Mouse (Mus musculus): ENCODE data around the gene Ncf1. TPM values are rescaled to one million over a fixed set of nuclear protein-coding genes. Genes with fewer than 3 reads are reported as not detected.

Gene Ncf1
- total and polyA plus RNA-seq, 3 experiments, result 287 to 342 (median 302) TPM

DNA sequence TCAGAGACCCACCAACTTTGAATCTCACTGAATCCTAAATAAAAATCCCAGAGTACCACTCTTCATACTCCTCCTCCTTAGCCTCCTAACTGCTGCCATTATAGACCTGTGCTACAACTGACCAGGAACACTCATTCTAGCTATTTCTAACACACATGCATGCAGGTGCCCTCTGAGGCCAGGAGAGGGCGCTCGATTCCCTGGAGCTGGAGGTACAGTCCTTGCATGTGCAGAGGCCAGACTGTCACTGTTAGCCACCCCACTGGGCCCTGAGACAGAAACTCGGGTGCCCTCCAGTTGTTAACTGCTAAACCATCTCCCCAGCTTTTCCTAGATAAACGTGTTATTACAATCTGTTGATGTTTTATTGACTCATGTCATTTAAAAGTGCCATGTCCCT is 56.2 kb downstream of the Ncf1 start:
- Histone ChIP-seq H3K36me3 (replicated peaks in 1 of 2; ENCODE audit: control insufficient read depth in 1 of 2, insufficient read depth in 1 of 2, low read length in 1 of 2) (peaks cover 28 to 57% of the 10 kb centered on the region in 2 experiments), H3K4me2 (ENCODE audit: insufficient read depth, low read depth, poor library complexity, severe bottlenecking) (no peak overlapping the region), H3K9me3 (replicated peaks; ENCODE audit: low read length) (no peaks in the 10 kb centered on the region), H3K79me2 (replicated peaks; ENCODE audit: control insufficient read depth, extremely low read depth, insufficient read depth, poor library complexity, severe bottlenecking) (peaks cover 18% of the 10 kb centered on the region), H3K27ac (ENCODE audit: insufficient read depth, low read depth) (no peak overlapping the region), H3K4me3 (replicated peaks in 1 of 3; ENCODE audit: low read depth in 2 of 3, low read length in 2 of 3, poor library complexity in 1 of 3) (no peak overlapping the region), H3K4me1 (ENCODE audit: control insufficient read depth in 1 of 2, insufficient read depth in 2 of 2) (peaks cover 4 to 41% of the 10 kb centered on the region in 2 experiments; a peak in 3 of 4 replicates), H3K9ac (ENCODE audit: insufficient read depth, low read depth) (no peak overlapping the region), H3K27me3 (replicated peaks) (no peaks in the 10 kb centered on the region)
- dilution Hi-C loops (cut with MboI; ENCODE audit: extremely low pct_ligation_motif_present, extremely low pct_unique_long_range_greater_than_20kb, low sequenced_read_pairs), result no loop called here
- DNase-seq (ENCODE audit: extremely low read depth), result peak; percentile 70
- in situ Hi-C loops (cut with MboI; ENCODE audit: low pct_ligation_motif_present, low pct_unique_long_range_greater_than_20kb, low sequenced_read_pairs), result no loop called here
- TF ChIP-seq CTCF (conservative IDR thresholded peaks at IDR 0.05 in 1 of 2, IDR thresholded peaks at IDR 0.05 in 1 of 2; ENCODE audit: low read depth in 2 of 2, low read length in 2 of 2), result peak; percentile 72 to 78
- peak; percentile 51 for TF ChIP-seq RAD21 (IDR thresholded peaks at IDR 0.05; ENCODE audit: low read depth, low read length)
- TF ChIP-seq MAX (IDR thresholded peaks at IDR 0.05; ENCODE audit: low read length), result no peak
- TF ChIP-seq POLR2A (IDR thresholded peaks at IDR 0.05; ENCODE audit: low read depth, low read length), result no peak
- no peak for TF ChIP-seq CHD2 (IDR thresholded peaks at IDR 0.05; ENCODE audit: low read length)
- TF ChIP-seq MEF2A (IDR thresholded peaks at IDR 0.05; ENCODE audit: borderline replicate concordance, low read depth, low read length), result no peak
- TF ChIP-seq SMC3 (IDR thresholded peaks at IDR 0.05; ENCODE audit: low read depth, low read length), result peak; percentile 51
- no peak for TF ChIP-seq KAT2A (IDR thresholded peaks at IDR 0.05; ENCODE audit: insufficient replicate concordance, low read length)

GRCm38 (mm10) chr5:134170167-134170566 is 59.3 kb downstream of the Ncf1 start:
- H3K9me3 ChIP-seq (replicated peaks; ENCODE audit: low read length), result no peaks in the 10 kb centered on the region
- no peak overlapping the region for H3K9ac ChIP-seq (ENCODE audit: insufficient read depth, low read depth)
- TF ChIP-seq JUND (conservative IDR thresholded peaks at IDR 0.05; ENCODE audit: low read depth, low read length) (no peak), ZC3H11A (IDR thresholded peaks at IDR 0.05; ENCODE audit: low read depth, low read length) (no peak), IRF4 (IDR thresholded peaks at IDR 0.05; ENCODE audit: low read depth, low read length) (no peak), KAT2A (IDR thresholded peaks at IDR 0.05; ENCODE audit: insufficient replicate concordance, low read length) (no peak), UBTF (IDR thresholded peaks at IDR 0.05; ENCODE audit: low read depth, low read length) (no peak), ZMIZ1 (IDR thresholded peaks at IDR 0.05; ENCODE audit: low read depth, low read length) (no peak), MEF2A (IDR thresholded peaks at IDR 0.05; ENCODE audit: borderline replicate concordance, low read depth, low read length) (no peak), ELF1 (IDR thresholded peaks at IDR 0.05; ENCODE audit: low read depth, low read length) (no peak), CHD2 (IDR thresholded peaks at IDR 0.05; ENCODE audit: low read length) (no peak), RCOR1 (conservative IDR thresholded peaks at IDR 0.05; ENCODE audit: low read depth, low read length) (no peak), E2F4 (IDR thresholded peaks at IDR 0.05; ENCODE audit: insufficient replicate concordance, low read depth, low read length) (no peak), MAX (IDR thresholded peaks at IDR 0.05; ENCODE audit: low read length) (no peak)
- dilution Hi-C loops (cut with MboI; ENCODE audit: extremely low pct_ligation_motif_present, extremely low pct_unique_long_range_greater_than_20kb, low sequenced_read_pairs), result no loop called here
- peaks cover 11% of the 10 kb centered on the region for H3K79me2 ChIP-seq (replicated peaks; ENCODE audit: control insufficient read depth, extremely low read depth, insufficient read depth, poor library complexity, severe bottlenecking)
- peaks cover 8 to 44% of the 10 kb centered on the region in 2 experiments; a peak in 3 of 4 replicates for H3K4me1 ChIP-seq (ENCODE audit: control insufficient read depth in 1 of 2, insufficient read depth in 2 of 2)
- no peak overlapping the region for H3K27ac ChIP-seq (ENCODE audit: insufficient read depth, low read depth)
- in situ Hi-C loops (cut with MboI; ENCODE audit: low pct_ligation_motif_present, low pct_unique_long_range_greater_than_20kb, low sequenced_read_pairs), result no loop called here
- no peak for DNase-seq (ENCODE audit: extremely low read depth)
- H3K4me3 ChIP-seq (replicated peaks in 1 of 3; ENCODE audit: low read depth in 2 of 3, low read length in 2 of 3, poor library complexity in 1 of 3), result no peak overlapping the region
- peaks cover 51 to 83% of the 10 kb centered on the region in 2 experiments for H3K36me3 ChIP-seq (replicated peaks in 1 of 2; ENCODE audit: control insufficient read depth in 1 of 2, insufficient read depth in 1 of 2, low read length in 1 of 2)
- H3K27me3 ChIP-seq (replicated peaks), result no peaks in the 10 kb centered on the region
- H3K4me2 ChIP-seq (ENCODE audit: insufficient read depth, low read depth, poor library complexity, severe bottlenecking), result no peak overlapping the region

Other genes starting within 250 kb of the Ncf1 start
- gene Castor2, start 129.9 kb downstream of the Ncf1 start, total RNA-seq (2012; rRNA removed), result 1.2 and 1.3 TPM in 2 replicates
- 0.31 and 0.35 TPM in 2 replicates for gene Castor2, start 129.9 kb downstream of the Ncf1 start, total RNA-seq (2014; rRNA removed)
- 3.8 and 3.9 TPM in 2 replicates for gene Castor2, start 129.9 kb downstream of the Ncf1 start, polyA plus RNA-seq (2012; ENCODE audit: insufficient read length, low read depth)
- gene Rcc1l, start 52.9 kb downstream of the Ncf1 start, total RNA-seq (2012; rRNA removed), result 42.3 and 42.7 TPM in 2 replicates
- 24.6 and 25.4 TPM in 2 replicates for gene Rcc1l, start 52.9 kb downstream of the Ncf1 start, total RNA-seq (2014; rRNA removed)
- 31.0 and 31.8 TPM in 2 replicates for gene Rcc1l, start 52.9 kb downstream of the Ncf1 start, polyA plus RNA-seq (2012; ENCODE audit: insufficient read length, low read depth)
- 4.4 and 4.7 TPM in 2 replicates for gene Gtf2ird2, start 45.6 kb downstream of the Ncf1 start, total RNA-seq (2012; rRNA removed)
- 1.9 and 3.0 TPM in 2 replicates for gene Gtf2ird2, start 45.6 kb downstream of the Ncf1 start, total RNA-seq (2014; rRNA removed)
- 6.8 and 9.7 TPM in 2 replicates for gene Gtf2ird2, start 45.6 kb downstream of the Ncf1 start, polyA plus RNA-seq (2012; ENCODE audit: insufficient read length, low read depth)
- gene Gtf2i, start 85.1 kb upstream of the Ncf1 start, total RNA-seq (2012; rRNA removed), result 36.2 and 42.2 TPM in 2 replicates
- gene Gtf2i, start 85.1 kb upstream of the Ncf1 start, total RNA-seq (2014; rRNA removed), result 24.5 and 28.4 TPM in 2 replicates
- gene Gtf2i, start 85.1 kb upstream of the Ncf1 start, polyA plus RNA-seq (2012; ENCODE audit: insufficient read length, low read depth), result 58.9 and 60.9 TPM in 2 replicates
- gene Gtf2ird1, start 227.1 kb upstream of the Ncf1 start, total RNA-seq (2012; rRNA removed), result 12.2 and 13.1 TPM in 2 replicates
- gene Gtf2ird1, start 227.1 kb upstream of the Ncf1 start, total RNA-seq (2014; rRNA removed), result 12.8 and 13.3 TPM in 2 replicates
- gene Gtf2ird1, start 227.1 kb upstream of the Ncf1 start, polyA plus RNA-seq (2012; ENCODE audit: insufficient read length, low read depth), result 32.0 and 39.0 TPM in 2 replicates